Mouse (Mus musculus): ENCODE data around the gene Slc19a3. TPM values are rescaled to one million over a fixed set of nuclear protein-coding genes. Genes with fewer than 3 reads are reported as not detected.

Gene Slc19a3
- total and polyA plus RNA-seq, 2 experiments from 2014 or later = 0.71 to 0.83 TPM

DNA sequence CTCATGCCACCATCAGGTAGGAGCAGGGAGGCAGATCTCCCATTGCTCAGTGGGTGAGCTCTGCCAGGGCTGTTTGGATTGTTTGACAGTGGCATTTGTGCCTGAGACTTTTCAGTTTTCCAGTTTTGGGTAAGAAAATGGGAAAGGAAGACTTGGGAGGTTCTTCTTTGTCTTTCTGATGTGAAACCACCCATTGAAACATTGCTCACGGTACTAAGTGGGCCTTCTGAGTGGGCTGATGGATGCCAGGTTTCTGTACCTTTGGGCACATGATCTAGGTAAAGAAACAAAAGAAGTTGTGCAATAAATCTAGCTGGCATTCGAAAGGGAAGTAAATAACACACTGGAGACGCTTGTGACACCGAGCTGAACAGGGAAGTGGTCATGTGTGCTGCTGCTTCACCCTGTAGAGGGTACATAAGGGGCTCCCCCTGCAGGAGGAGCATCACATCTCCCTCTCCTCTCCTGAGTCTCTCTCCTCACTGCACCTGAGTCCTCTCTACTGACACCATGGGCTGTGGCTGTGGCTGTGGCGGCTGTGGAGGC, 6.7 kb upstream of the Slc19a3 start, which contains the start of gene Gm47969:
Gene Gm47969 (plus strand): TSS at position 51 of the 546 bp plus-strand sequence.
- TF ChIP-seq CTCF (IDR thresholded peaks at IDR 0.05) = no peak

DNA sequence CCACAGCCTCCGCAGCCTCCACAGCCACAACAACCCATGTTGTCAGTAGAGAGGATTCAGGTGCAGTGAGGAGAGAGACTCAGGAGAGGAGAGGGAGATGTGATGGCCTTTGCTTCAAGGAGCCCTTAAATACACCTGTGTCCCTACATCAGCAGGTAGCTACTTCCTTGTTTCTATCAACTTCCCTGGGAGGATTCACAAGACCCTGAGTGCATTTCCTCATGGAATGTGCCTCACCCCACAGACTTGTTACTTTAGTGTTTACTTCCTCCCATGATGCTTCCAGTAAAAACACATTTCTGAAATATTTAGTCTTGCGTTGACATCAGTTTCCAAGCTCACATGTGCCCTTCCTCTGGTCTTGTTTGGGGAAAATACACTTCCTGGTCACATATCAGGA, 4.1 kb upstream of the Slc19a3 start, which contains the start of gene Krtap28-10:
Gene Krtap28-10 (minus strand): TSS at position 101 of the 400 bp plus-strand sequence.
- no peak within 1 kb of the TSS for H3K4me3 ChIP-seq (ENCODE audit: low read depth, low read length)
- no peak within 1 kb of the TSS for H3K27ac ChIP-seq (ENCODE audit: low read depth, low read length)
- H3K27me3 ChIP-seq (ENCODE audit: insufficient read depth, low read length) = no peaks in the 10 kb centered on the region
- ATAC-seq (ENCODE audit: low FRiP score) = no peak
- TF ChIP-seq CTCF (IDR thresholded peaks at IDR 0.05) = no peak
- H3K36me3 ChIP-seq (ENCODE audit: insufficient read depth, low read length) = no peaks in the 10 kb centered on the region
- no peak for DNase-seq (ENCODE audit: low spot score)
- 94% methylated on average over 2 of the region's 2 CpGs for WGBS
- H3K9ac ChIP-seq (replicated peaks; ENCODE audit: low read length, poor library complexity, severe bottlenecking) = no peak within 1 kb of the TSS
- H3K9me3 ChIP-seq (ENCODE audit: low read length) = no peaks in the 10 kb centered on the region
- no peaks in the 10 kb centered on the region for H3K4me1 ChIP-seq (ENCODE audit: insufficient read depth, low read length)
- no peak within 1 kb of the TSS for H3K4me2 ChIP-seq (ENCODE audit: low read depth, low read length, poor library complexity, severe bottlenecking)

More for the DNA sequence above, 6.7 kb upstream of the Slc19a3 start, which contains the start of gene Gm47969:
- no peak within 1 kb of the TSS for H3K9ac ChIP-seq (replicated peaks; ENCODE audit: low read length, poor library complexity, severe bottlenecking)
- H3K27ac ChIP-seq (ENCODE audit: low read depth, low read length) = no peak within 1 kb of the TSS
- DNase-seq (ENCODE audit: low spot score) (no peak), ATAC-seq (ENCODE audit: low FRiP score) (no peak)
- no peak within 1 kb of the TSS for H3K4me2 ChIP-seq (ENCODE audit: low read depth, low read length, poor library complexity, severe bottlenecking)
- no peaks in the 10 kb centered on the region for H3K36me3 ChIP-seq (ENCODE audit: insufficient read depth, low read length)
- no peaks in the 10 kb centered on the region for H3K27me3 ChIP-seq (ENCODE audit: insufficient read depth, low read length)
- H3K4me3 ChIP-seq (ENCODE audit: low read depth, low read length) = no peak within 1 kb of the TSS
- no peaks in the 10 kb centered on the region for H3K4me1 ChIP-seq (ENCODE audit: insufficient read depth, low read length)
- WGBS = 92% methylated on average over 5 of the region's 5 CpGs
- H3K9me3 ChIP-seq (ENCODE audit: low read length) = no peaks in the 10 kb centered on the region

DNA sequence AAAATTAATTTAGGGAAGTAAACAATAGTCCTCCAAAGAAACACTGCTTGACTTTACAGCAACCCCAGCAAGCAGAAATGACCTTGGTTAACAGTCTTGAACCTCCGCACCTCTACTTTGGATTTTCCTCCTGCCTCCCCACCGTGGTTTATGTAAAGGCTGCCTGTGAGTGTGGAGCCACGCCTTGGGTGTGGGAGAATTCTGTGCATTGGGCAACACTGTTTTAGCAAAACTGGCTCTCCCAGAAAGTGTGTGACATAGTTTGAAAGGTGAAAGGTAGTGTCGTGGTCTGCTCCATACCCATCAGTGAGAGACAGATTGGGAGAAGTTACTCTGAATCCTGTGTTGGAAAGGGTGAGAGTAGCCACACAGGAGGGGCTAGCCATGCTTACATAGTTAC, 832 bp upstream of the Slc19a3 start:
- Histone ChIP-seq H3K36me3 (ENCODE audit: insufficient read depth, low read length) (no peaks in the 10 kb centered on the region), H3K27ac (ENCODE audit: low read depth, low read length) (no peak overlapping the region), H3K4me3 (ENCODE audit: low read depth, low read length) (no peak overlapping the region), H3K4me1 (ENCODE audit: insufficient read depth, low read length) (no peaks in the 10 kb centered on the region), H3K9ac (replicated peaks; ENCODE audit: low read length, poor library complexity, severe bottlenecking) (no peak overlapping the region), H3K27me3 (ENCODE audit: insufficient read depth, low read length) (no peaks in the 10 kb centered on the region), H3K4me2 (ENCODE audit: low read depth, low read length, poor library complexity, severe bottlenecking) (no peak overlapping the region), H3K9me3 (ENCODE audit: low read length) (no peaks in the 10 kb centered on the region)
- ATAC-seq (ENCODE audit: low FRiP score) (no peak), DNase-seq (ENCODE audit: low spot score) (no peak)
- TF ChIP-seq CTCF (IDR thresholded peaks at IDR 0.05) = no peak
- 83% methylated on average over 4 of the region's 4 CpGs for whole genome bisulfite sequencing

DNA sequence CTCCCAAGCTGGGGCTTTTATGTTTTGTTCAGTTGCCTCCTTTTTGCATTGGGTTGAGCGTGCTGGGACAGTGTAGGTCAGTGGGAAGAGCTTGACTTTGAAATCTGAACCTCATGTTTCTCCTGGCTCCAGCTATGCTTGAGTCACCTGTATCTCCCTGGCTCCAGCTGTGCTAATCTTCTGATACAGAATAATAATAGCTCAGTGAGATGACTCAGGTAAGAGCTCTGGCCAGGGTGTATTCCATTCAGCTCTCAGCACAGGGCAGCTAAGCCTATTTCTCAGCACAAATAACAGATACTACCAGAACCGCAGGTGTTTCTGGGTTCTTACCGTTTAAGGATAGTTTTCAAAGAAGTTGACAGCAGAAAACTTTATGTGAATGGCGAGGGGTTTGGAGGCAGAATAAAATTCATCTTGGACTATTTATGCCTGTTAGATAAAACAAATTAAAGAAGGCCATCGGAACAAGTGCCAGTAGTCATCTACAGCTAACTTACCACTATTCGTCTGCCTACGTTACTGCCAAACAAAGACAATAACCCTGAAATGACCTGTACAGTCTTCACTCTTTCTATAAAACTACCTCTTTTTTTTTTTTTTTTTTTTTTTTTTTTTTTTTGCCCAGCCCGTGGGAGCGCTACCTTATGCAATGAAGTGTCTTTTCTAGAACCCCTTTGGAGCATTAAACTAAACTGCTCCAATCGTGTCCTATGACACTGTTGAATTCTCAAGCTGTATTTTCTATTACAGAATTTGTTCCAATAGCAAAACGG, 1.2 kb downstream of the Slc19a3 start:
- WGBS = 70% methylated on average over 11 of the region's 11 CpGs
- no peak overlapping the region for H3K4me2 ChIP-seq (ENCODE audit: low read depth, low read length, poor library complexity, severe bottlenecking)
- H3K27ac ChIP-seq (ENCODE audit: low read depth, low read length) = no peak overlapping the region
- no peak for ATAC-seq (ENCODE audit: low FRiP score)
- no peak for TF ChIP-seq CTCF (IDR thresholded peaks at IDR 0.05)
- no peaks in the 10 kb centered on the region for H3K27me3 ChIP-seq (ENCODE audit: insufficient read depth, low read length)
- H3K9ac ChIP-seq (replicated peaks; ENCODE audit: low read length, poor library complexity, severe bottlenecking) = no peak overlapping the region
- H3K36me3 ChIP-seq (ENCODE audit: insufficient read depth, low read length) = no peaks in the 10 kb centered on the region
- no peak overlapping the region; the same call in 1 of the 2 replicates for H3K4me3 ChIP-seq (ENCODE audit: low read depth, low read length)
- DNase-seq (ENCODE audit: low spot score) = no peak
- H3K9me3 ChIP-seq (ENCODE audit: low read length) = no peaks in the 10 kb centered on the region
- no peaks in the 10 kb centered on the region for H3K4me1 ChIP-seq (ENCODE audit: insufficient read depth, low read length)

DNA sequence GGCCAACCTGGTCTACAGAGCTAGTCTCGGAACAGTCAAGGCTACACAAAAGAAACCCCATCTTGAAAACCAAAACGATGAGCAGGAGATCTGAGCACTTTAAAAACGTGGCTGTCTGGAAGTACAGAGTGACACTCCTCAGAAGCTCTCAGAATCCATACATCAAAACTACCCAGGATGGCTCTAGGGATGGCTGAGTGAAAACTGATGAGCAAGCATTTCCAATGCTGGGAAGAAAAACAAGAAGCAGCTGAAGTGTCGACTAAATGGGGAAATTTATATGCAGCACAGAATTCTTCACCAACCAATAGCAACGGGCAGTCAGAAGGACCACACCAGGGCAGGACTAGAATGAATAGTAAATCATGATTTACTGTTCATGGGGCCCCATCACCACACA, 3.7 kb downstream of the Slc19a3 start:
- Histone ChIP-seq H3K4me3 (ENCODE audit: low read depth, low read length) (no peak overlapping the region), H3K36me3 (ENCODE audit: insufficient read depth, low read length) (no peaks in the 10 kb centered on the region), H3K9ac (replicated peaks; ENCODE audit: low read length, poor library complexity, severe bottlenecking) (no peak overlapping the region), H3K4me2 (ENCODE audit: low read depth, low read length, poor library complexity, severe bottlenecking) (no peak overlapping the region), H3K4me1 (ENCODE audit: insufficient read depth, low read length) (no peaks in the 10 kb centered on the region), H3K9me3 (ENCODE audit: low read length) (no peaks in the 10 kb centered on the region), H3K27me3 (ENCODE audit: insufficient read depth, low read length) (no peaks in the 10 kb centered on the region), H3K27ac (ENCODE audit: low read depth, low read length) (no peak overlapping the region)
- DNase-seq (ENCODE audit: low spot score) (no peak), ATAC-seq (ENCODE audit: low FRiP score) (no peak)
- TF ChIP-seq CTCF (IDR thresholded peaks at IDR 0.05) = no peak
- WGBS = 58% methylated on average over 5 of the region's 5 CpGs

DNA sequence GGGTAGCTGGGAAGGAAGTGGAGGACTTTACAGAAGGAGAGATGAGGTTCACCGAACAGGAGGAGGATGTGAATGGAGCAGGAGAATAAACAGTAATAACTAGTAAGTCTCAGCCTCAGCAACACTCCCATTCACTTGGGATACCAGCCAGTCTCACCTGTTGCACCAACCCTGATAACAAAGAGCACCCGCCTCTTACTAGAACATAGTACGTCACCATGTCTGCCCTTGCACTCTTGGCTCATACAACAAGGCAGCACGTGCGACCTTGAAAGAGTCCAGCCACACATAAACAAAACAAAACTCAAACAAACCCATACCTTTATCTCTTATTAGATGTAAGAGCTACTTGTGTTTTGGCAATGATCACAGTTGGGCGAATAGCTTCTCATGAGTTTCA, 5.7 kb downstream of the Slc19a3 start:
- no peaks in the 10 kb centered on the region for H3K27me3 ChIP-seq (ENCODE audit: insufficient read depth, low read length)
- H3K4me3 ChIP-seq (ENCODE audit: low read depth, low read length) = no peak overlapping the region
- DNase-seq (ENCODE audit: low spot score) (no peak), ATAC-seq (ENCODE audit: low FRiP score) (no peak)
- no peaks in the 10 kb centered on the region for H3K36me3 ChIP-seq (ENCODE audit: insufficient read depth, low read length)
- no peaks in the 10 kb centered on the region for H3K4me1 ChIP-seq (ENCODE audit: insufficient read depth, low read length)
- no peaks in the 10 kb centered on the region for H3K9me3 ChIP-seq (ENCODE audit: low read length)
- H3K27ac ChIP-seq (ENCODE audit: low read depth, low read length) = no peak overlapping the region
- no peak overlapping the region for H3K4me2 ChIP-seq (ENCODE audit: low read depth, low read length, poor library complexity, severe bottlenecking)
- H3K9ac ChIP-seq (replicated peaks; ENCODE audit: low read length, poor library complexity, severe bottlenecking) = no peak overlapping the region
- TF ChIP-seq CTCF (IDR thresholded peaks at IDR 0.05) = no peak
- 91% methylated on average over 6 of the region's 6 CpGs for WGBS
